Mouse (Mus musculus) lung, postnatal 0 days (tissue): Measurements from ENCODE around the gene Lgr4.

Source experiments
- CTCF ChIP-seq: IDR thresholded peaks from 2 replicates; pipeline ENCODE4 v1.5.1; 2016; ENCODE audit warnings: antibody characterized with exemption, mild to moderate bottlenecking
- EP300 ChIP-seq: IDR thresholded peaks from 2 replicates; pipeline ENCODE4 v1.6.1; 2016; ENCODE audit warnings: antibody characterized with exemption, mild to moderate bottlenecking, control low read depth

- TF ChIP-seq EP300 = no peak
- no peak for TF ChIP-seq CTCF
These were observed 33.6 kb downstream of the Lgr4 start for GRCm38 (mm10) chr2:109951050-109951449.
